Mouse (Mus musculus) midbrain, embryonic 14.5 days (tissue): Measurements from ENCODE around the gene Zfp867. TPM values are rescaled to one million over a fixed set of nuclear protein-coding genes. Genes with fewer than 3 reads are reported as not detected.

ENCODE experiments used
- ATAC-seq: fragments of 200-750 bp; cut with Nextera tagmentation; 2 replicates; pipeline ENCODE4 v1.8.0; 2017; ENCODE audit warnings: moderate number of reproducible peaks, moderate library complexity; ENCODE audit not compliant: low FRiP score, low TSS enrichment
- DNase-seq: peaks from one replicate; pipeline ENCODE4 v3.0.0-alpha.2; 2015
- H3K27ac ChIP-seq: fragments of 300-500 bp; sonication (generic); replicated peaks from 2 replicates; pipeline ENCODE4 v1.5.1; 2014; ENCODE audit warnings: mild to moderate bottlenecking, low read depth, low read length, moderate library complexity
- H3K27me3 ChIP-seq: fragments of 300-500 bp; sonication (generic); 2 replicates; pipeline ENCODE4 v1.6.1; 2014; ENCODE audit warnings: low read length, control low read depth, mixed read lengths; ENCODE audit not compliant: control insufficient read depth, insufficient read depth
- H3K36me3 ChIP-seq: fragments of 300-500 bp; sonication (generic); 2 replicates; pipeline ENCODE4 v1.6.1; 2014; ENCODE audit warnings: low read length, control low read depth; ENCODE audit not compliant: control insufficient read depth, insufficient read depth
- H3K4me1 ChIP-seq: fragments of 300-500 bp; sonication (generic); 2 replicates; pipeline ENCODE4 v1.6.1; 2014; ENCODE audit warnings: mild to moderate bottlenecking, antibody characterized with exemption, low read length, control low read depth; ENCODE audit not compliant: control insufficient read depth, insufficient read depth
- H3K4me2 ChIP-seq: fragments of 300-500 bp; sonication (generic); 2 replicates; pipeline ENCODE4 v1.6.1; 2014; ENCODE audit warnings: mild to moderate bottlenecking, low read length, moderate library complexity
- H3K4me3 ChIP-seq: fragments of 300-500 bp; sonication (generic); replicated peaks from 2 replicates; pipeline ENCODE4 v1.5.1; 2014; ENCODE audit warnings: low read depth, low read length
- H3K9ac ChIP-seq: fragments of 300-500 bp; sonication (generic); replicated peaks from 2 replicates; pipeline ENCODE4 v1.6.1; 2014; ENCODE audit warnings: mild to moderate bottlenecking, low read length, moderate library complexity
- H3K9me3 ChIP-seq: fragments of 300-500 bp; sonication (generic); 2 replicates; pipeline ENCODE4 v1.6.1; 2016; ENCODE audit warnings: low read length, control low read depth, mixed read lengths; ENCODE audit not compliant: control insufficient read depth
- WGBS: fragments of 180-500 bp; shearing (Covaris S2); extraction: QIAGEN DNeasy Blood & Tissue Kit; methylation state at CpG from one replicate; pipeline ENCODE4 v1.1.7; 2014; 5-methylcytosine and 5-hydroxymethylcytosine counted together
- polyA plus RNA-seq: library from polyadenylated mRNA; unstranded; fragments of >200 nt; fragmentation: Nextera tagmentation; extraction: Ambion mirVana; gene quantifications from 2 replicates; pipeline ENCODE4 v1.2.1, GENCODE M21; 2014

The Zfp867 gene
- polyA plus RNA-seq, result 16.8 and 18.3 TPM in 2 replicates

DNA sequence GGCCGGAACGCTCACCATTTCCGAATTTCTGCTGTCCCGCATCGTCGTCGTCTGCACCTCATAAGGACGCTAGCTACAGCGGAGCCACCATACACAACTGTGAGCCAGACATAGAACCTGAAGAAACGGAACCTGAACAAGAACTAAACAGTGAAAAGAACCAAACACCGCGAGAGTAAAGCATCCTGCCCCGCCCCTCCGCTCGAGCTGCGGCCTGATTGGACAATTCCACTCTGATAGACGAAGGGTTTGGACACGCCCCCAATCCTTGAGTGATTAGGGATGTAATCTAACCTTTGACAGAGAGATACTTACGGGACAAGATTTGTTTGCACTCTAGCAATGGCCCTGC is at the start of gene Zfp867:
Gene Zfp867 (minus strand): TSS at position 149 of the 352 bp plus-strand sequence.
- H3K9me3 ChIP-seq, result no peaks in the 10 kb centered on the region
- peak within 1 kb of the TSS; percentile 78 for H3K27ac ChIP-seq
- WGBS, result under 1% methylated on average over 19 of the region's 19 CpGs
- DNase-seq (peak; percentile 96), ATAC-seq (peak; percentile 91)
- H3K4me3 ChIP-seq, result peak within 1 kb of the TSS; percentile 93
- H3K4me1 ChIP-seq, result peaks cover 7% of the 10 kb centered on the region; the same call in 1 of the 2 replicates
- H3K9ac ChIP-seq, result peak within 1 kb of the TSS; percentile 94
- H3K27me3 ChIP-seq, result no peaks in the 10 kb centered on the region
- no peaks in the 10 kb centered on the region for H3K36me3 ChIP-seq
- peak within 1 kb of the TSS; percentile 84 for H3K4me2 ChIP-seq

DNA sequence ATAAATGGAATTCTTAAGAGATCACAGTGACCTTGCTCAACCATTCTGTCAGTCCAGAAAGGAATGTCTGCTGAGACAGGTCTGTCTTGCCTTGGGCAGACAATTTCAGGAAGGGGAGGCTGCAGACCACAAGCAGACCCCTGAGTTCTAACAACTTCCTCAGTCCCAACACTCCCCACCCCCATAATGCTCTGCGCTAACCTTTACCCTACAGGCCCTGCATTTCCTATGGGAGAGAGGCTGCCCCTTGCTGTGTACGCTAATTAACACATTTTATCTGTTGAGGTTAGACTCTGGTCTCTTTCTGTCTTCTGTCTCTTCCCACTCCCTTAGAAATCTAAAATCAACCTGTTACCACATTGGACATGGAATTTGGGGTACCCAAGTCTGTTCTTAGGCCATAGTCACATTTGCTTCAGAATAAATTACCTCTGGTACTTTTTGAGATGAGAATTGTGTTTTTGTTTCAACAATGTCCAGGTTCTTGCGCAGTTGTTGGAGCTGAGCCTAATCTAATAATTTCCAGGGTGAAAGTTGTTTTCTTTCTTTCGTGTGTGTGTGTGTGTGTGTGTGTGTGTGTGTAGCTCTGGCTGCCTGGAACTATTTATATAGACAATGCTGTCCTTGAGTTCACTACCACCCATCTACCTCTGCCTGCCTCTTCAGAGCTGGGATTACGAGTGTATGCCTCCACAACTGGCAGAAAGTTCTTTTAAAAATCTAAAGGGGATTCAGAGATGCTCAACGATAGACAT is 47.6 kb upstream of the Zfp867 start:
- 78% methylated on average over 6 of the region's 6 CpGs for WGBS
- Histone ChIP-seq H3K4me2 (no peak overlapping the region), H3K27ac (no peak overlapping the region), H3K9me3 (no peaks in the 10 kb centered on the region), H3K4me1 (no peaks in the 10 kb centered on the region), H3K9ac (no peak overlapping the region), H3K27me3 (no peaks in the 10 kb centered on the region), H3K4me3 (no peak overlapping the region), H3K36me3 (no peaks in the 10 kb centered on the region)
- DNase-seq (no peak), ATAC-seq (no peak)

DNA sequence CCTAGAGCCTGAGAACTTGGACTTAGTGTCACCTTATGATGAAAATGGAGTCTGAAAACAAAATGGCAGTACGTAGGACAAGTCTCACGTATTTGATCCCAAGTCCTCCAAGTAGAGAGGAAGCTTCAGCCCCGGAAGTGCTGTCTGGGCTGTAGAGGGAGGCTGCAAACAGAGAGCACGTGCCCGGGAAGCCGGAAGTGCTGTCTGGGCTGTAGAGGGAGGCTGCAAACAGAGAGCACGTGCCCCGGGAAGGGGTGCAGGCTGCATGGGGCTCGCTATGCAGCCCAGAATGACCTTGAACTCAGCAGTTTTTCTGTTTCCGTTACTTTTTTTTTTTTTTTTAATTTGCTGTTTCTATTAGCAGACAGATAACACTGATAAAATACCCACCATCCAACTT is 46.0 kb upstream of the Zfp867 start:
- no peak overlapping the region for H3K4me2 ChIP-seq
- H3K4me3 ChIP-seq, result no peak overlapping the region
- no peaks in the 10 kb centered on the region for H3K9me3 ChIP-seq
- no peak overlapping the region for H3K9ac ChIP-seq
- DNase-seq (no peak), ATAC-seq (no peak)
- no peaks in the 10 kb centered on the region for H3K4me1 ChIP-seq
- H3K27me3 ChIP-seq, result no peaks in the 10 kb centered on the region
- H3K27ac ChIP-seq, result no peak overlapping the region
- 74% methylated on average over 10 of the region's 10 CpGs for WGBS
- H3K36me3 ChIP-seq, result no peaks in the 10 kb centered on the region

DNA sequence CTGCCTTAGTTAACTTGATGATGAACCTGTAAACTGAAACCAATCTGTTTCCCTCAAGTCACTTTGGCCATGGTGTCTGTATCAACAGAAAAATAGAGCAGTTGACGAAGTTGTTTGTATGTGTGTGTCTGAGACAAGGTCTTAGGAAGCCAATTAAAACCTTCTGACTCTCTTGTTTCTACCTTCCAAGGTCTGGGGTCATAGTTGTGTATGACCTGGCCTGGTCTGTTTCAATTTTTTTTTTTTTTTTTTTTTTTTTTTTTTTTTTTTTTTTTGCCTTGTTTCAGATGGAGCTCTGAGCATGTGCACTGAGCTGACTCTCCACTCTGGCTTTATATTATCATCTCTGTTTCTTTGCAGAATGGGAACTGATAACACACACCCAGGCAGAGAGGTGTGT is 45.2 kb upstream of the Zfp867 start:
- WGBS, result 91% methylated on average over 1 of the region's 1 CpGs
- no peak overlapping the region for H3K9ac ChIP-seq
- no peaks in the 10 kb centered on the region for H3K27me3 ChIP-seq
- no peaks in the 10 kb centered on the region for H3K36me3 ChIP-seq
- H3K4me2 ChIP-seq, result no peak overlapping the region
- DNase-seq (no peak), ATAC-seq (no peak)
- no peak overlapping the region for H3K4me3 ChIP-seq
- no peak overlapping the region for H3K27ac ChIP-seq
- H3K9me3 ChIP-seq, result no peaks in the 10 kb centered on the region
- no peaks in the 10 kb centered on the region for H3K4me1 ChIP-seq

DNA sequence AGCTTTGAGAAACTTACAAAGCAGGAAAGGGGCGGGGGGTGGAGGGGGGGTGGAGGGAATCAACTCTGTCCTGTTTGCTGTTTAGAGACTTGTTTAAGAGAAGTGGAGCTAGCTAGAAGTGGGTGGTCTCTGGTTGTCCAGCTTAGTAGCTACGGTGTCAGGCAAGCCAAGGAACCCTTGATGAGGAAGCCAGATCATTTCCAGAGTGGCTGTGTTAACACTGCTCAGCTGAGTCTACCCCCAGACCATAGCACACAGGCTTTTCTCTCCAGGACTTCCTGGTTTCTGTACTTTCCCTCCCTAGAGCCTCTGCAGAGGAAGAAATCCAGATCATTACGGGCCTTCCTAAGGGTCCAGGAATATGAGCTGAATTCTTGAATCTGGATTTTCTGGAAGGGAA is 42.5 kb upstream of the Zfp867 start:
- H3K4me2 ChIP-seq, result no peak overlapping the region
- no peak for ATAC-seq

DNA sequence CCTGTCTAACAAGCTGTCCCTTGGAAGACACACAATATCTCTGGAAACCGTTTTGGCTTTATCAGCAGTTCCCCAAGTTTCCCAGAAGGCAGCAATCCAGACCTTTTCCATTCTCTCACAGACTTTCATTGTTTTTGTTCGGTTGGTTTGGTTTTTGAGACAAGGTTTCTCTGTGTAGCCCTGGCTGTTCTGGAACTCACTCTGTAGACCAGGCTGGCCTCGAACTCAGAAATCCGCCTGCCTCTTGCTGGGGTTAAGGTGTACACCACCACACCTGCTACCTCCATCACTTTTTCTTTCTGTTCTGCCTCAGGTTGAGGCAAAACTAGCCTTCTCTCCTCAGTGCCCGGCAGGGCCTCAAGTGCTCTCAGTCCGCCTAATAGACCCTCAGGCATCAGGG is 42.1 kb upstream of the Zfp867 start:
- WGBS, result 81% methylated on average over 6 of the region's 6 CpGs
- H3K4me3 ChIP-seq, result no peak overlapping the region
- H3K27me3 ChIP-seq, result no peaks in the 10 kb centered on the region
- H3K36me3 ChIP-seq, result 0 out of 2 replicates have a peak, but pooled peaks cover 11% of the 10 kb centered on the region
- H3K27ac ChIP-seq, result no peak overlapping the region
- H3K9ac ChIP-seq, result no peak overlapping the region
- H3K4me2 ChIP-seq, result no peak overlapping the region
- no peaks in the 10 kb centered on the region for H3K4me1 ChIP-seq
- DNase-seq, result no peak
- ATAC-seq, result no peak
- H3K9me3 ChIP-seq, result no peaks in the 10 kb centered on the region

More for the DNA sequence above, 42.5 kb upstream of the Zfp867 start:
- Histone ChIP-seq H3K4me3 (no peak overlapping the region), H3K36me3 (0 out of 2 replicates have a peak, but pooled peaks cover 11% of the 10 kb centered on the region), H3K27me3 (no peaks in the 10 kb centered on the region), H3K4me1 (no peaks in the 10 kb centered on the region), H3K9ac (no peak overlapping the region), H3K9me3 (no peaks in the 10 kb centered on the region), H3K27ac (no peak overlapping the region)
- no peak for DNase-seq
- WGBS, result 89% methylated on average over 3 of the region's 3 CpGs

DNA sequence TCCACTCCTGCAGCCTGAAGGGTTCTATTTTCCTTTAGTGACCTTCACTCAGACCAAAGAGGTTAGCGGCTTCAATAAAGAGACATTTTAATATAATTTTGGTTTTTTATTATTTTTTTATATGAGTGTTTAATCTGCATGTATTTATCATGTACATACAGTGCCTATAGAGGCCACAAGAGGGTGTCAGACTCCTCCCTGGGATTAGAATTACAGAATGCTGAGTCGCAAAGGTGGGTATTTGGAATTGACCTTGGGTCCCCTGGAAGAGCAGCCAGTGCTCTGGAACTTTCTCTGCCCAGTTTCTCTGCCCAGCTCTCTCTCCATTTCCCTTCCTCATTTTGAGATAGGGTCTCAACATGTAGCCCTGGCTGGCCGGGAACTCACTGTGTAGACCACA is 41.3 kb upstream of the Zfp867 start:
- no peaks in the 10 kb centered on the region for H3K27me3 ChIP-seq
- 0 out of 2 replicates have a peak, but pooled peaks cover 11% of the 10 kb centered on the region for H3K36me3 ChIP-seq
- no peak overlapping the region for H3K4me2 ChIP-seq
- H3K27ac ChIP-seq, result no peak overlapping the region
- H3K9ac ChIP-seq, result no peak overlapping the region
- WGBS, result 89% methylated on average over 3 of the region's 3 CpGs
- no peaks in the 10 kb centered on the region for H3K9me3 ChIP-seq
- no peak overlapping the region for H3K4me3 ChIP-seq
- ATAC-seq (no peak), DNase-seq (peak; percentile 9)
- H3K4me1 ChIP-seq, result no peaks in the 10 kb centered on the region

DNA sequence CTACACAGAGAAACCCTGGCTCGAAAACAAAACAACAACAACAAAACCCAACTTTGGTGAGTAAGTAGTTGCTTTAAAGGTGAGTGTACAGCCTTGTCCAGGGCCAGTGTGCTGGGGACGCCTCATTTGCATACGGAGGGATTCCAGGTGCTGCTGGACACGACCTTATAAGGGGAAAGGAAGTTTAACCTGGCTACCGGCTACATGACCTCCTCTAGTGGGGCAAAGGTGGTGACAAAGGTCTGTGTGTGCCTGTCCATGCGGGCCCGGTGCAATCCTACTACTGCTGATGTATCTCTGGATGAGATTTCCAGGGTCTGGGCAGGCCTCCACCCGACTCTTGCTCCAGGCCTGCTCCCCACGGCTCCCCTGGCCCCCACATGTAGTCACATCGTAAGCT is 40.5 kb upstream of the Zfp867 start:
- no peak for DNase-seq
- no peak overlapping the region for H3K27ac ChIP-seq
- 89% methylated on average over 10 of the region's 10 CpGs for WGBS
- ATAC-seq, result no peak
- 0 out of 2 replicates have a peak, but pooled peaks cover 11% of the 10 kb centered on the region for H3K36me3 ChIP-seq
- no peak overlapping the region for H3K4me3 ChIP-seq
- no peaks in the 10 kb centered on the region for H3K9me3 ChIP-seq
- no peak overlapping the region for H3K9ac ChIP-seq
- no peak overlapping the region for H3K4me2 ChIP-seq
- no peaks in the 10 kb centered on the region for H3K27me3 ChIP-seq
- H3K4me1 ChIP-seq, result peaks cover 2% of the 10 kb centered on the region; the same call in 1 of the 2 replicates

DNA sequence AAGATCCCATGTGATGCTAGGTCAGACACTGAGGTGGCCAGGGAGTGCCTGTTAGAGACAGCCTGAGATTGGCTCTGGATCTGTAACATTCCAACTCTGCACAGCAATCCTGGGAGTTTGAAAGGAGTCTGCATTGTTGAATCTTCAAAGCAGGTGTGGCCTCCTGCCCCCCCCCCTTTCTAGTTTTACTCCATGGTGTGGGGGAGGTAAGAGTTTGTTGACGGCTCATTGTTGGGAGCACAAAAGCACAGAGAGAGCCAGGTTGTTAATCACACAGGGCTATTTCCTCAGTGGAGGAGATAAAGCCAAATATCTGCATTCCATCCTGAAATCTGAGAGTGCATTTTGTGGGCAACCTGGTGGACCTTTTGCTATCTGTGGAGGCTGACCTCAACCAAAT is 39.3 kb upstream of the Zfp867 start:
- 92% methylated on average over 1 of the region's 1 CpGs for WGBS
- Histone ChIP-seq H3K4me2 (no peak overlapping the region), H3K4me1 (peaks cover 8% of the 10 kb centered on the region; the same call in 1 of the 2 replicates), H3K4me3 (no peak overlapping the region), H3K27ac (no peak overlapping the region), H3K9me3 (no peaks in the 10 kb centered on the region), H3K9ac (no peak overlapping the region), H3K27me3 (no peaks in the 10 kb centered on the region), H3K36me3 (0 out of 2 replicates have a peak, but pooled peaks cover 11% of the 10 kb centered on the region)
- no peak for DNase-seq
- ATAC-seq, result no peak
